Mouse (Mus musculus): Measurements from ENCODE around the gene Strn. TPM values are rescaled to one million over a fixed set of nuclear protein-coding genes. Genes with fewer than 3 reads are reported as not detected.

Strn gene
- polyA plus RNA-seq, 1 experiment from 2014 or later = 7.9 TPM

DNA sequence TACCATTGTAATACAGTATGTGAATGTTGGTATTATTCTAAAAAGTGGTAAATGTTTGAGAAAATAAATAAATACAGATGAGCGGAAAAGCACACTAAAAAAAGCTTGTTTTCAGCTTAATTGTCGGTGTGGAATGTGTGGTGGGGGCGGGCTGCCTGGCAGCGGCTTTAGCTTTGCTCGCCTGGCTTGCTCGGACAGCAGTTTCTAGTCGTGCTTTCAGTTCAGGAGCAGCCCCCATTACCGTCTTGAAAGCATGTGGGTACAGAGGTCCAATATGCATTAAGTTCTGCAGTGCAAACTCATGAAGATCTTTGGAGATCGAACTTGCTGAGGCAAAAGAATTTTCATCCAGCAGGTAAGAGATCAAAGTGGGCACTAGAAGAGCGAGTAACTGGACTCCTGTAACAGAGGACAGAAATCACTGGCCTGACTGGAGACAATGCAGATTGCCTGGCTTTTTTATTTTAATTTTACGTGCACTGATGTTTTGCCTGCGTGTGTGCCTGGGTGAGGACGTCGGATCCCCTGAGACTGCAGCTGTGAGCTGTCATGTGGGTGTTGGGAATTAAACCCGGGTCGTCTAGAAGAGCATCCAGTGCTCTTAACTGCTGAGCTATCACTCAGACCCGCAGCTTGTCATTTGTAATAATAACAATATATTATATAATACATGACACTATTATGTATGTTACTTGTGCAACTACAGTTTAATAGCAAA is 16.1 kb upstream of the Strn start:
- DNase-seq (ENCODE audit: low spot score) (no peak), ATAC-seq (ENCODE audit: low FRiP score) (no peak)
- Histone ChIP-seq H3K36me3 (ENCODE audit: control insufficient read depth, insufficient read depth, low read length) (peaks cover 3% of the 10 kb centered on the region; the same call in 1 of the 2 replicates), H3K27me3 (ENCODE audit: control insufficient read depth, insufficient read depth, low read length) (no peaks in the 10 kb centered on the region), H3K9ac (ENCODE audit: low read depth, low read length) (no peak overlapping the region), H3K4me3 (ENCODE audit: low read depth, low read length) (no peak overlapping the region), H3K4me1 (replicated peaks; ENCODE audit: control insufficient read depth, insufficient read depth, low read length) (no peaks in the 10 kb centered on the region), H3K27ac (ENCODE audit: low read depth, low read length) (no peak overlapping the region), H3K4me2 (replicated peaks; ENCODE audit: low read depth, low read length) (no peak overlapping the region), H3K9me3 (ENCODE audit: control insufficient read depth, low read length) (no peaks in the 10 kb centered on the region)
- 56% methylated on average over 17 of the region's 17 CpGs for WGBS

DNA sequence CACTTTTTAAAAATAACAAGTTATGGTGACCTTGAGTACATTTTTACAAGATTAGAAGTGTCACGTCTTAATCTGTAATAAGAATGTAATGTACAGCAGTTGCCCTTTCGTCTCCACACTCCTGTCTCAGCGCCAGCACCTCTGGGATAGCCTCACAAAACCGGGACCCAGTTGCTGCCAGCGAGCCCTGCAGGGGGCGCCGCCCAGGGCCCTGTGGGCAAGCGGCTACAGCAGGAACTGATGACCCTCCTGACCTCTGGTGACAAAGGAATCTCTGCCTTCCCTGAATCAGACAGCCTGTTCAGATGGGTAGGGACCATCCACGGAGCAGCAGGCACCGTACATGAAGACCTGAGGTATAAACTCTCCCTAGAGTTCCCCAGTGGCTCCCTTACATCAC is 15.1 kb upstream of the Strn start:
- H3K27ac ChIP-seq (ENCODE audit: low read depth, low read length) = no peak overlapping the region
- no peak overlapping the region for H3K4me2 ChIP-seq (replicated peaks; ENCODE audit: low read depth, low read length)
- DNase-seq (ENCODE audit: low spot score) (no peak), ATAC-seq (ENCODE audit: low FRiP score) (no peak)
- H3K9me3 ChIP-seq (ENCODE audit: control insufficient read depth, low read length) = no peaks in the 10 kb centered on the region
- no peak overlapping the region for H3K4me3 ChIP-seq (ENCODE audit: low read depth, low read length)
- H3K4me1 ChIP-seq (replicated peaks; ENCODE audit: control insufficient read depth, insufficient read depth, low read length) = no peaks in the 10 kb centered on the region
- WGBS = 48% methylated on average over 10 of the region's 10 CpGs
- H3K27me3 ChIP-seq (ENCODE audit: control insufficient read depth, insufficient read depth, low read length) = no peaks in the 10 kb centered on the region
- H3K9ac ChIP-seq (ENCODE audit: low read depth, low read length) = no peak overlapping the region
- peaks cover 3% of the 10 kb centered on the region; the same call in 1 of the 2 replicates for H3K36me3 ChIP-seq (ENCODE audit: control insufficient read depth, insufficient read depth, low read length)

DNA sequence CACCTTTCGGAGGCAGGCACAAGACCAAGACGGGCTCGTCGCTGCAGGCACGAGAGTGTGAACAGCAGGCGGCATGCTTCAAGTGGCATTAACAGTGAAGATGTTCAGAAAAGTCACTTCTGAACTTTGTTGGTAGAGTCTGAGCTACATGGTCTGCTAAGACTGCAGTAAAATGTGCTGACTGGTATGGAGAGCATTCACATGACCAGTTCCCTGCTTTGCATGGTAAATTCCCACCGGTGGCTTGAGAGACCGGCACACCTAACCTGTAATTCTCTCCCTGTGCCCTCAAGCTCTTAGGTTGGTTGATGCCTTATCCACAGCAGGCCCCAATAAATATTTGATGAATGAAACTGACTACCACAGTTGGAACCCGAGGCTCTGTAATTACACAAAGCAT is 11.4 kb upstream of the Strn start:
- WGBS = 86% methylated on average over 9 of the region's 9 CpGs
- ATAC-seq (ENCODE audit: low FRiP score) (no peak), DNase-seq (ENCODE audit: low spot score) (no peak)
- no peak overlapping the region for H3K9ac ChIP-seq (ENCODE audit: low read depth, low read length)
- H3K4me1 ChIP-seq (replicated peaks; ENCODE audit: control insufficient read depth, insufficient read depth, low read length) = no peaks in the 10 kb centered on the region
- no peaks in the 10 kb centered on the region for H3K36me3 ChIP-seq (ENCODE audit: control insufficient read depth, insufficient read depth, low read length)
- no peak overlapping the region for H3K4me3 ChIP-seq (ENCODE audit: low read depth, low read length)
- H3K27me3 ChIP-seq (ENCODE audit: control insufficient read depth, insufficient read depth, low read length) = no peaks in the 10 kb centered on the region
- no peak overlapping the region for H3K4me2 ChIP-seq (replicated peaks; ENCODE audit: low read depth, low read length)
- no peak overlapping the region for H3K27ac ChIP-seq (ENCODE audit: low read depth, low read length)
- no peaks in the 10 kb centered on the region for H3K9me3 ChIP-seq (ENCODE audit: control insufficient read depth, low read length)

DNA sequence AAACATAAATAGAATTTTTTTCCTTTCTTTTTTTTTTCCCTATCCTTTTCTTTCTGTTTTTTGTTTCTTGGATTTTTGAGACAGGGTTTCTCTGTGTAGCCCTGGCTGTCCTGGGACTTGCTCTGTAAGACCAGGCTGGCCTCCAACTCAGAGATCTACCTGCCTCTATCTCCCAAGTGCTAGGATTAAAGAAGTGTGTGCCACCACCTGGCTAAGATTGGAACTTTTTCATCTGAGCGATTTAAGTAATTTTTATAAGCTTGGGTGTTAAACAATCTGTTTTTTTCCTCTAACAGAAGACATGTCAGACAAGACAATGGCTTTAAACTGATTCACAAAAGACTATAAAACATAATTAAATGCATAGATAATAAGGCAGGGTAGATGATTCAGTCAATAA is 1.4 kb upstream of the Strn start:
- H3K4me1 ChIP-seq (replicated peaks; ENCODE audit: control insufficient read depth, insufficient read depth, low read length) = 0 out of 2 replicates have a peak, but pooled peaks cover 2% of the 10 kb centered on the region
- no peaks in the 10 kb centered on the region for H3K27me3 ChIP-seq (ENCODE audit: control insufficient read depth, insufficient read depth, low read length)
- no peak overlapping the region for H3K4me2 ChIP-seq (replicated peaks; ENCODE audit: low read depth, low read length)
- H3K9me3 ChIP-seq (ENCODE audit: control insufficient read depth, low read length) = no peaks in the 10 kb centered on the region
- H3K9ac ChIP-seq (ENCODE audit: low read depth, low read length) = no peak overlapping the region
- 43% methylated on average over 1 of the region's 1 CpGs for WGBS
- no peak overlapping the region for H3K27ac ChIP-seq (ENCODE audit: low read depth, low read length)
- no peak overlapping the region for H3K4me3 ChIP-seq (ENCODE audit: low read depth, low read length)
- no peak for DNase-seq (ENCODE audit: low spot score)
- H3K36me3 ChIP-seq (ENCODE audit: control insufficient read depth, insufficient read depth, low read length) = no peaks in the 10 kb centered on the region
- no peak for ATAC-seq (ENCODE audit: low FRiP score)

DNA sequence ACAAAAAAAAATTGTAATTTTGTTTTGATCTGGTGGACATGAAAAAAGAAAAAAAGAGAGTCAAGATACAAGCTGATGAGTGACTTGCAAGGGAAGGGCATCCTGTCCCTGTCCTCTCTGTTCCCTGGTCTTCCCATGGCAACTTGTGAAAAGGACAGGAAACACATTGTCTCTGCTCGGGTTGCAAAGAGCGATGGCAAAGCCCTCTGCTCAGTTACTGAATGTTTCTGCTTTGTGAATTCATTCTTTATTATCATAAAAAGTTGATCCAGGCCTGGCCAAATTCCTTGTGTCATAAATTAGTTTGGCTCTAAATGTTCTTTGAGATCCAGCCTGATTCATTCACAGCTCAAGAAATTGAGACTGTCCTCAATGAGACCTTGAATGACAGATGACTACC is 775 bp upstream of the Strn start:
- 32% methylated on average over 2 of the region's 2 CpGs for WGBS
- H3K27ac ChIP-seq (ENCODE audit: low read depth, low read length) = no peak overlapping the region
- no peaks in the 10 kb centered on the region for H3K9me3 ChIP-seq (ENCODE audit: control insufficient read depth, low read length)
- no peak overlapping the region for H3K9ac ChIP-seq (ENCODE audit: low read depth, low read length)
- no peaks in the 10 kb centered on the region for H3K36me3 ChIP-seq (ENCODE audit: control insufficient read depth, insufficient read depth, low read length)
- DNase-seq (ENCODE audit: low spot score) (no peak), ATAC-seq (ENCODE audit: low FRiP score) (no peak)
- no peak overlapping the region for H3K4me2 ChIP-seq (replicated peaks; ENCODE audit: low read depth, low read length)
- H3K4me1 ChIP-seq (replicated peaks; ENCODE audit: control insufficient read depth, insufficient read depth, low read length) = 0 out of 2 replicates have a peak, but pooled peaks cover 2% of the 10 kb centered on the region
- no peaks in the 10 kb centered on the region for H3K27me3 ChIP-seq (ENCODE audit: control insufficient read depth, insufficient read depth, low read length)
- no peak overlapping the region for H3K4me3 ChIP-seq (ENCODE audit: low read depth, low read length)

DNA sequence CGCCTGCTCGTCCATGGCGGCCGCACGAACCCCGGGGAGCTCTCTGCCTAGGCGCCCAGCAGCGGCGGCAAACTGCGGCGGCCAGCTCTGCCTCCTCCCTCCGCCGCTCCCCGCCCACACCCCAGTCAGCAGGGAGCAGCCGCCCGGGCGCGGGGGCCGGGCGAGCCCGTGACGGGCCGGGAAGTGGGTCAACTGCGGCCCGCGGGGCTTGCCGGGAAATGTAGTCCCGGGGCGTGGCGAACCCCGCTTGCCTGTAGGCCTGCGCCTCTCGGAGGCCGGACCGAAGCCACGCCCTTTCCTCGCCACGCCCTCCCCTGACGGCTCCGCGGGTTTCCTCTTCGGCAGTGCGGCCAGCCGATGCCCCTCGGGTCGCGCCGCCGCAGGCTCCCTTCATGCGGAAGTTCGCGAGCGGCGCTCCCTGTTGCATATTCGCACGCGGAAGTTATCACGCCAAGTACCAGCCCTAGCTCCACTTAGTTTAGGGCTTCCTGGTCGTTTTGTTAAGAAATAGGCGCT is 465 bp downstream of the Strn start:
- Histone ChIP-seq H3K4me3 (ENCODE audit: low read depth, low read length) (peak overlapping the region; percentile 88), H3K27me3 (ENCODE audit: control insufficient read depth, insufficient read depth, low read length) (no peaks in the 10 kb centered on the region)

DNA sequence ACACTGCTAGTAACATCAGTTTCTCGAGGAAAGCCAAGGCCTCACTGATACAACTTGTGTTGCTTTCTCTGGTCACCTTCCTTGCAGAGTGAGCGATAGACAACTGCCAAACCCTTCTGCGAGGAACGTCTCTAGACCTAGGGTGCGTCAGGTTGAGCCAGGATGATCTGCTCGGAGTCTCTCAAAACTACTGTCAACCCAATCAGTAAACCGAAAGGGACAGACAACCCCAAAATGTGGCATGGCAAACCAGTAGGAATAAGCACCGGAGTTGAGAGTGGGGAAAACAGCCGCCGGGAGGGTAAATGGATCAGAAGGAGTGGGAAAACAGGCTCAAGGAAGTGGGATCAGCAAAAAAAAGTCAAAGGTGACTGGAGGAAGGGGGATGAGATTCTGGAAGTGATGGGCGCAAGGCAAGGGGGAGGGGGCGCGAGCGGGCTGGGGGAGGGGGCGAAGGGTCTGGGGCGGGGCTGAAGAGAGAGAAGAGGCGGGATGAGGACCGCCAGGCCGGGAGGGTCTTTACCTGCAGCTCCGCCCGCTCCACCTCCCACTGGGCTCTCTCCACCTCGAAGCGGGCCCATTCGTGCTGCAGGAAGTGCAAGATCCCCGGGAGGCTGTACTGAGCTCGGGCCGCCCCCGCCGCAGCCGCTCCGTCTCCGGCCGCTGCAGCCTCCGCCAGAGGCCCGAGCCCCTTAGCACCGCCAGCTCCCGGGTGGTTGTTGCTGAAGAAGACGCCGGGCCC is 1.1 kb downstream of the Strn start:
- Histone ChIP-seq H3K9ac (ENCODE audit: low read depth, low read length) (peak overlapping the region; percentile 93), H3K27ac (ENCODE audit: low read depth, low read length) (peak overlapping the region; percentile 76), H3K27me3 (ENCODE audit: control insufficient read depth, insufficient read depth, low read length) (no peaks in the 10 kb centered on the region), H3K4me2 (replicated peaks; ENCODE audit: low read depth, low read length) (peak overlapping the region; percentile 49), H3K36me3 (ENCODE audit: control insufficient read depth, insufficient read depth, low read length) (no peaks in the 10 kb centered on the region), H3K4me3 (ENCODE audit: low read depth, low read length) (peak overlapping the region; percentile 88), H3K9me3 (ENCODE audit: control insufficient read depth, low read length) (no peaks in the 10 kb centered on the region), H3K4me1 (replicated peaks; ENCODE audit: control insufficient read depth, insufficient read depth, low read length) (0 out of 2 replicates have a peak, but pooled peaks cover 2% of the 10 kb centered on the region)
- WGBS = 1% methylated on average over 34 of the region's 39 CpGs
- DNase-seq (ENCODE audit: low spot score) (peak; percentile 67), ATAC-seq (ENCODE audit: low FRiP score) (peak; percentile 0)

More for the DNA sequence above, 465 bp downstream of the Strn start:
- WGBS = under 1% methylated on average over 50 of the region's 60 CpGs
- no peaks in the 10 kb centered on the region for H3K9me3 ChIP-seq (ENCODE audit: control insufficient read depth, low read length)
- peak overlapping the region; percentile 61 for H3K4me2 ChIP-seq (replicated peaks; ENCODE audit: low read depth, low read length)
- H3K27ac ChIP-seq (ENCODE audit: low read depth, low read length) = peak overlapping the region; percentile 76
- peak; percentile 99 for ATAC-seq (ENCODE audit: low FRiP score)
- no peaks in the 10 kb centered on the region for H3K36me3 ChIP-seq (ENCODE audit: control insufficient read depth, insufficient read depth, low read length)
- peak; percentile 98 for DNase-seq (ENCODE audit: low spot score)
- peak overlapping the region; percentile 93 for H3K9ac ChIP-seq (ENCODE audit: low read depth, low read length)
- 0 out of 2 replicates have a peak, but pooled peaks cover 2% of the 10 kb centered on the region for H3K4me1 ChIP-seq (replicated peaks; ENCODE audit: control insufficient read depth, insufficient read depth, low read length)

DNA sequence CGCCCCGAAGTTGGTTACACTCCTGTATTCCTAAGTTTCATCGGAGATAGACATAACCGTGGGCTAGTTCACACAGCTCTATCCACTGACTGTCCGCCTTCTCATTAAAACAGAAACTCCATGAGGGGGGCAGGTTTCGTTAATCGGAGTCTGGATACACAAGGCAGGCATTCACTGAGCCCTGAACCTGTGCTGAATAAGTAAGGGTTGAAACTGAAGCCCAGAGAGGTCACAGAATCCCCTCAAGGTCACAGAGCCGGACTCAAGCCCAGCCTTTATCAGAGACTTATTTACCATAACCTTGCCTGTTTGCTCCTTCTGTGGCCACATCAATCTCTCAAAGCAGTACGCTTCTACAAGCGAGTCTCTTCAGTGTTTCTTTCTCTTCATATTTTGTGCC is 2.2 kb downstream of the Strn start:
- Histone ChIP-seq H3K36me3 (ENCODE audit: control insufficient read depth, insufficient read depth, low read length) (no peaks in the 10 kb centered on the region), H3K9ac (ENCODE audit: low read depth, low read length) (no peak overlapping the region), H3K4me2 (replicated peaks; ENCODE audit: low read depth, low read length) (no peak overlapping the region; the same call in 1 of the 2 replicates), H3K9me3 (ENCODE audit: control insufficient read depth, low read length) (no peaks in the 10 kb centered on the region), H3K4me3 (ENCODE audit: low read depth, low read length) (no peak overlapping the region), H3K4me1 (replicated peaks; ENCODE audit: control insufficient read depth, insufficient read depth, low read length) (0 out of 2 replicates have a peak, but pooled peaks cover 2% of the 10 kb centered on the region), H3K27ac (ENCODE audit: low read depth, low read length) (no peak overlapping the region), H3K27me3 (ENCODE audit: control insufficient read depth, insufficient read depth, low read length) (no peaks in the 10 kb centered on the region)
- DNase-seq (ENCODE audit: low spot score) = no peak
- WGBS = 76% methylated on average over 10 of the region's 10 CpGs
- no peak for ATAC-seq (ENCODE audit: low FRiP score)
